Mouse (Mus musculus) heart, embryonic 16.5 days (tissue): Measurements from ENCODE around the gene Skp2. TPM values are rescaled to one million over a fixed set of nuclear protein-coding genes. Genes with fewer than 3 reads are reported as not detected.

Experiments used
- ATAC-seq: fragments of 200-750 bp; cut with Nextera tagmentation; replicated peaks from 2 replicates; pipeline ENCODE4 v1.8.0; 2017; ENCODE audit warnings: moderate number of reproducible peaks; ENCODE audit not compliant: insufficient read depth, low FRiP score; ENCODE audit errors: extremely low read depth
- H3K27ac ChIP-seq: fragments of 300-500 bp; sonication (generic); 2 replicates; pipeline ENCODE4 v1.5.1; 2014; ENCODE audit warnings: mild to moderate bottlenecking, low read length, control low read depth, moderate library complexity
- H3K27me3 ChIP-seq: fragments of 300-500 bp; sonication (generic); 2 replicates; pipeline ENCODE4 v1.6.1; 2014; ENCODE audit warnings: low read length, mixed read lengths; ENCODE audit not compliant: control insufficient read depth, insufficient read depth
- H3K36me3 ChIP-seq: fragments of 300-500 bp; sonication (generic); 2 replicates; pipeline ENCODE4 v1.6.1; 2014; ENCODE audit not compliant: control insufficient read depth, insufficient read depth
- H3K4me1 ChIP-seq: fragments of 300-500 bp; sonication (generic); 2 replicates; pipeline ENCODE4 v1.6.1; 2014; ENCODE audit warnings: low read length, mixed read lengths; ENCODE audit not compliant: control insufficient read depth, insufficient read depth
- H3K4me2 ChIP-seq: fragments of 300-500 bp; sonication (generic); 2 replicates; pipeline ENCODE4 v1.6.1; 2014; ENCODE audit warnings: low read depth, mild to moderate bottlenecking, control low read depth, low read length
- H3K4me3 ChIP-seq: fragments of 300-500 bp; sonication (generic); 2 replicates; pipeline ENCODE4 v1.5.1; 2014; ENCODE audit warnings: mild to moderate bottlenecking, control low read depth, low read length
- H3K9ac ChIP-seq: fragments of 300-500 bp; sonication (generic); 2 replicates; pipeline ENCODE4 v1.6.1; 2014; ENCODE audit warnings: low read length, control low read depth
- H3K9me3 ChIP-seq: fragments of 300-500 bp; sonication (generic); replicated peaks from 2 replicates; pipeline ENCODE4 v1.6.1; 2016; ENCODE audit warnings: low read length; ENCODE audit not compliant: control insufficient read depth
- WGBS: fragments of 180-500 bp; shearing (Covaris S2); extraction: QIAGEN DNeasy Blood & Tissue Kit; methylation state at CpG from one replicate; pipeline ENCODE4 v1.1.7; 2014; 5-methylcytosine and 5-hydroxymethylcytosine counted together
- polyA plus RNA-seq: library from polyadenylated mRNA; unstranded; fragments of >200 nt; fragmentation: Nextera tagmentation; extraction: Ambion mirVana; gene quantifications from 2 replicates; pipeline ENCODE4 v1.2.1, GENCODE M21; 2015

Skp2 gene
- polyA plus RNA-seq, 1 experiment from 2014 or later, result 21.8 TPM

DNA sequence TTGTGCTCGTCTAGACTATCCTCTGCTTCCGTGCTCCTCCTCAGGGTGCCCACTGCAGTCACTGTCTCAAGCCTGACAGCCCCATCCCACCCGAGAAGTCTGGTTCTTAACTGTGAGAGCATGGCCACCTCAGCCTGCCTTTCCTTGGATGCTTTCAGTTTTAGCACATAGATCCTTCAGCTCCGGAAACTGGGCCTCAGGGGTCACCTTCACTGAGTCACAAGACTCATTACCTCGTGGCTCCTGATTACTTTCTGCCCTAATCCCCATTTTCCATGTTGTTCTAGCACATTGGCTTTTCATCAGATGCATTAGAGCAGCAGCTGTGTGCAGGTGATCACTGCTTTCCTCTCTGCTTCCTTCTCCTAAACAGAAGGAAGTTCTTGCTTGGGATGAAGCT, 67.8 kb downstream of the Skp2 start:
- WGBS, result 62% methylated on average over 5 of the region's 5 CpGs
- Histone ChIP-seq H3K4me3 (no peak overlapping the region), H3K4me1 (peaks cover 16% of the 10 kb centered on the region), H3K27me3 (no peaks in the 10 kb centered on the region), H3K4me2 (no peak overlapping the region), H3K27ac (no peak overlapping the region), H3K9me3 (no peaks in the 10 kb centered on the region), H3K36me3 (peaks cover 17% of the 10 kb centered on the region), H3K9ac (no peak overlapping the region)
- ATAC-seq, result no peak

GRCm38 (mm10) chr15:9086813-9087212, 68.4 kb downstream of the Skp2 start:
- H3K4me2 ChIP-seq, result no peak overlapping the region
- no peak for ATAC-seq
- WGBS, result 46% methylated on average over 11 of the region's 11 CpGs
- no peaks in the 10 kb centered on the region for H3K27me3 ChIP-seq
- H3K4me1 ChIP-seq, result peaks cover 17% of the 10 kb centered on the region
- no peak overlapping the region for H3K27ac ChIP-seq
- no peak overlapping the region for H3K9ac ChIP-seq
- no peaks in the 10 kb centered on the region for H3K9me3 ChIP-seq
- peaks cover 17% of the 10 kb centered on the region for H3K36me3 ChIP-seq
- no peak overlapping the region for H3K4me3 ChIP-seq

DNA sequence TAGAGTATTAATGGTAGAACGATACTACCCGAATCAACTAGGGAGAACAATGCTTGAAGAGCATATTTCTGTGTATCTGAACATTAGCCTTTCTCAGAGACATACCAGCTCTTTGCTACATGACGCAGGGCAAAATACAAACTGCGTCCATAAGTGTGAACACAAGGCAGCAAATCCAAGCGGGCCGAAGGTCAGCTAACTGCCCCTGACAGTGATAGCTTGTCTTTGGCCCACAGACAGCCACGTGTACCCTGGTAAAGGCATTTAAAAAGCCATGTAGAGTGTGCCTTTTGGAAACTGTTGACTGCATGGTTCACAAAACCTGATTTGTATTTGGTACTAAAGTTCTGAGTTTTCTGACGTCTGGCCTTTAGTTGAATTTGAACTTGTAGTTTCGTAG, 72.5 kb downstream of the Skp2 start:
- Histone ChIP-seq H3K4me3 (no peak overlapping the region), H3K9ac (no peak overlapping the region), H3K4me1 (peaks cover 48% of the 10 kb centered on the region), H3K9me3 (no peaks in the 10 kb centered on the region), H3K27ac (no peak overlapping the region), H3K27me3 (no peaks in the 10 kb centered on the region), H3K36me3 (peaks cover 6% of the 10 kb centered on the region; the same call in 1 of the 2 replicates), H3K4me2 (no peak overlapping the region)
- no peak for ATAC-seq
- WGBS, result 59% methylated on average over 9 of the region's 9 CpGs

DNA sequence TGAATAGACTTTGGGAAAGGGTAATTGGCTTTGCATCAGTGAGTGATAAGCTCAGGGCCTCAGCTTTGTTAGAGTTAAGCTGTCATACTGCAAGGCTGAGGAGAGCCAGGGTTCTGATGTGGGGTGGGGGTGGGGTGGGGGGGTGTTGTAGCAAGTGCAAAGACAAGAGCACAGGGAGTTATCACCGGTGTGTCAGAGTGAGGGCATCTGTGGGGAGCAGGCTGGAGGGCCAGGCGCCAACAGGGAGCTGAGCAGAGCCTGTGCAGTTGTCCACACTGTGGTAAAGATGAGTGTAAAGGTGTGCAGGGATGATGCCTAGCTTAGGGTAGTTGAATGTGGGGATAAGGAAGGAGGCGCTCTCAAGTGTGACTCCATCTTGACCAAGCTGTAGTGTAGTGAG, 73.9 kb downstream of the Skp2 start:
- no peak overlapping the region for H3K9ac ChIP-seq
- 0 out of 2 replicates have a peak, but pooled peaks have one; percentile 29 for ATAC-seq
- 46% methylated on average over 3 of the region's 3 CpGs for WGBS
- peaks cover 5% of the 10 kb centered on the region; the same call in 1 of the 2 replicates for H3K36me3 ChIP-seq
- no peaks in the 10 kb centered on the region for H3K9me3 ChIP-seq
- no peak overlapping the region for H3K4me2 ChIP-seq
- H3K4me3 ChIP-seq, result no peak overlapping the region
- H3K27me3 ChIP-seq, result no peaks in the 10 kb centered on the region
- H3K27ac ChIP-seq, result peak overlapping the region; percentile 14; the same call in 1 of the 2 replicates
- peaks cover 49% of the 10 kb centered on the region for H3K4me1 ChIP-seq

DNA sequence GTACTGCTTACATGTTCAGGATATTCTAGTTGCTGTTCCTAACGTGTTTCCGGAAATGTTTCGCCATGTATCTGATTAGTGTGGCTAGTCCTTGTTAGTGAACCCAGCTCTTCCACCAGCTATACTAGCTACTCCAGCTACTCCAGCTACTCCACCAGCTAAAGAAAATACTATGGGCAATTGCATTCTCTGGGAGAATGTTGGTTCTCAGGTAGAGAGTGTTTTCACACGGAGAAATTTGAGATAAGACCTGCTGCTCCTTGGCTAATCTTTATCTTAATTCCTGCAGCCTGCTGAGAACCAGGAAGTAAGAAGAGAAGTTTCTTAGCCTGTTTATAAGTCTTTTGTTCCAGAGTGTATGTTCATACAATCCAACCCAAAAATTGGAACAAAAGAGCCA, 75.0 kb downstream of the Skp2 start:
- Histone ChIP-seq H3K36me3 (peaks cover 5% of the 10 kb centered on the region; the same call in 1 of the 2 replicates), H3K27me3 (no peaks in the 10 kb centered on the region), H3K9me3 (no peaks in the 10 kb centered on the region), H3K27ac (peak overlapping the region; percentile 30), H3K4me2 (0 out of 2 replicates have a peak overlapping the region, but pooled peaks have one; percentile 1), H3K4me3 (no peak overlapping the region), H3K4me1 (peaks cover 59% of the 10 kb centered on the region), H3K9ac (no peak overlapping the region)
- 31% methylated on average over 4 of the region's 4 CpGs for WGBS
- no peak for ATAC-seq

GRCm38 (mm10) chr15:9079626-9080025, 75.6 kb downstream of the Skp2 start:
- peak overlapping the region; percentile 56 for H3K4me2 ChIP-seq
- H3K9ac ChIP-seq, result 0 out of 2 replicates have a peak overlapping the region, but pooled peaks have one; percentile 26

DNA sequence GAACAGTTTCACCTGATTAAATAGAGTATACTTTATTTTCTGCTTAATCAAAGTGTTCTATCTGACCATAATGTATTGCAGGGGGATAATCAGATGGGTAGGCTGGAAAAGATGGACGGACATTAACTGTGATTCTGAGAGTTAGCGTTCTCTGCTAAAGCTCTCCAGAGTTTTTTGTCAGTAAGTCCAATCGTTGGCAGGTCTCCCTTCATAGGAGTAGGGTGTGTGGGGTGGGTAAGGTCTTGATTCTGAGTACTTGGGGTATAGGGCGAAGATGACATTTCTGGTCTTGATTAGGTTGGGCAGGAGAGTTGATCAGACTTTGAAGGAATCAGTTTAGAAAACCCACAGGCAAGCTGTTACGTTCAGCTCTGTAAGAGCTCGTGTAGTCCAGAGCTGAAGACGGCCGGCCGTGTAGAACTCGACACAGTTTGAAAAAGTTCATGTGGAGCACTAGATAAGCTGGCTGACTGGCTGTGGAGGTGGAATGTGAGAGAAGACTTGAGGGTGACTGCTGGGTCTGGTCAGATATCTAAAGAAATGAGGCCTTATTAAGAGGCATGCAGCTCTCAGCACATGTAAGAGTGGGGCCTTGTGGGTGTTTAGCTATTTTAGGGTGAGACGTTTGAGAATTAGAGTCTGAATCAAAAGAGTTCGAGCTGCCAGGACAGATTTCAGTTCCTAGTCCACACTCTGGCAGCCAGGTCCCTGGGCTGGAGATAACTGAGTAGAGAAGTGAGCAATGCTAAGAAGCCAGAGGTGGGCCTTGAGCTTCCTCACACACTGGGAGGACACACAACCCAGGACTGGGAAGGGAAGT, 76.5 kb downstream of the Skp2 start:
- whole genome bisulfite sequencing, result 24% methylated on average over 12 of the region's 12 CpGs
- H3K4me2 ChIP-seq, result peak overlapping the region; percentile 56
- H3K4me3 ChIP-seq, result 0 out of 2 replicates have a peak overlapping the region, but pooled peaks have one; percentile 13
- peak; percentile 77 for ATAC-seq
- peak overlapping the region; percentile 57 for H3K9ac ChIP-seq
- H3K4me1 ChIP-seq, result peaks cover 73% of the 10 kb centered on the region
- H3K36me3 ChIP-seq, result peaks cover 3% of the 10 kb centered on the region; the same call in 1 of the 2 replicates
- H3K27me3 ChIP-seq, result no peaks in the 10 kb centered on the region
- H3K9me3 ChIP-seq, result no peaks in the 10 kb centered on the region
- H3K27ac ChIP-seq, result peak overlapping the region; percentile 98

More at GRCm38 (mm10) chr15:9079626-9080025, 75.6 kb downstream of the Skp2 start:
- no peaks in the 10 kb centered on the region for H3K27me3 ChIP-seq
- H3K36me3 ChIP-seq, result peaks cover 5% of the 10 kb centered on the region; the same call in 1 of the 2 replicates
- ATAC-seq, result no peak
- H3K4me3 ChIP-seq, result no peak overlapping the region
- H3K9me3 ChIP-seq, result no peaks in the 10 kb centered on the region
- H3K4me1 ChIP-seq, result peaks cover 65% of the 10 kb centered on the region
- peak overlapping the region; percentile 98 for H3K27ac ChIP-seq
- whole genome bisulfite sequencing, result 36% methylated on average over 5 of the region's 5 CpGs

GRCm38 (mm10) chr15:9075608-9076200, 79.5 kb downstream of the Skp2 start:
- Histone ChIP-seq H3K9me3 (no peaks in the 10 kb centered on the region), H3K4me1 (peaks cover 64% of the 10 kb centered on the region), H3K4me2 (peak overlapping the region; percentile 52), H3K9ac (peak overlapping the region; percentile 65), H3K27ac (peak overlapping the region; percentile 78), H3K27me3 (no peaks in the 10 kb centered on the region), H3K36me3 (no peaks in the 10 kb centered on the region), H3K4me3 (peak overlapping the region; percentile 29; the same call in 1 of the 2 replicates)
- 41% methylated on average over 14 of the region's 14 CpGs for WGBS
- no peak for ATAC-seq

GRCm38 (mm10) chr15:9074671-9075070, 80.6 kb downstream of the Skp2 start:
- H3K36me3 ChIP-seq, result no peaks in the 10 kb centered on the region
- H3K27me3 ChIP-seq, result no peaks in the 10 kb centered on the region
- peak overlapping the region; percentile 11 for H3K4me3 ChIP-seq
- H3K4me2 ChIP-seq, result peak overlapping the region; percentile 52
- peak overlapping the region; percentile 78 for H3K27ac ChIP-seq
- peaks cover 65% of the 10 kb centered on the region for H3K4me1 ChIP-seq
- no peak for ATAC-seq
- 8% methylated on average over 4 of the region's 4 CpGs for WGBS
- H3K9me3 ChIP-seq, result no peaks in the 10 kb centered on the region
- H3K9ac ChIP-seq, result peak overlapping the region; percentile 39; the same call in 1 of the 2 replicates
